Mouse (Mus musculus): Measurements from ENCODE around the gene Ror1. TPM values are rescaled to one million over a fixed set of nuclear protein-coding genes. Genes with fewer than 3 reads are reported as not detected.
A peak's percentile ranks its signal among the peaks of the same experiment; 100 is the strongest.

Gene Ror1
- polyA plus RNA-seq, 1 experiment from 2014 or later = 2.5 TPM

- Histone ChIP-seq H3K9ac (ENCODE audit: low read depth, low read length) (no peak overlapping the region), H3K27ac (ENCODE audit: low read depth, low read length) (no peak overlapping the region), H3K9me3 (ENCODE audit: control insufficient read depth) (no peaks in the 10 kb centered on the region), H3K27me3 (replicated peaks; ENCODE audit: control insufficient read depth, insufficient read depth, low read length) (no peaks in the 10 kb centered on the region), H3K4me1 (replicated peaks; ENCODE audit: control insufficient read depth, insufficient read depth, low read length) (no peaks in the 10 kb centered on the region), H3K4me3 (ENCODE audit: low read depth, low read length) (no peak overlapping the region), H3K36me3 (ENCODE audit: control insufficient read depth, insufficient read depth) (no peaks in the 10 kb centered on the region), H3K4me2 (replicated peaks; ENCODE audit: low read depth) (no peak overlapping the region)
- ATAC-seq = no peak
- WGBS = 71% methylated on average over 12 of the region's 12 CpGs
- TF ChIP-seq CTCF (IDR thresholded peaks at IDR 0.05; ENCODE audit: low read depth) = no peak
These were observed 297.9 kb downstream of the Ror1 start for GRCm38 (mm10) chr4:100393374-100394061.

GRCm38 (mm10) chr4:100395407-100395806 lies 299.8 kb downstream of the Ror1 start:
- H3K9ac ChIP-seq (ENCODE audit: low read depth, low read length) = no peak overlapping the region
- no peak overlapping the region for H3K27ac ChIP-seq (ENCODE audit: low read depth, low read length)
- WGBS = 93% methylated on average over 4 of the region's 4 CpGs
- no peak overlapping the region for H3K4me3 ChIP-seq (ENCODE audit: low read depth, low read length)
- ATAC-seq = no peak
- H3K9me3 ChIP-seq (ENCODE audit: control insufficient read depth) = no peaks in the 10 kb centered on the region
- TF ChIP-seq CTCF (IDR thresholded peaks at IDR 0.05; ENCODE audit: low read depth) = no peak
- H3K36me3 ChIP-seq (ENCODE audit: control insufficient read depth, insufficient read depth) = no peaks in the 10 kb centered on the region
- no peaks in the 10 kb centered on the region for H3K4me1 ChIP-seq (replicated peaks; ENCODE audit: control insufficient read depth, insufficient read depth, low read length)
- H3K4me2 ChIP-seq (replicated peaks; ENCODE audit: low read depth) = no peak overlapping the region
- H3K27me3 ChIP-seq (replicated peaks; ENCODE audit: control insufficient read depth, insufficient read depth, low read length) = no peaks in the 10 kb centered on the region

GRCm38 (mm10) chr4:100398079-100398478 lies 302.5 kb downstream of the Ror1 start:
- no peaks in the 10 kb centered on the region for H3K27me3 ChIP-seq (replicated peaks; ENCODE audit: control insufficient read depth, insufficient read depth, low read length)
- no peak overlapping the region for H3K27ac ChIP-seq (ENCODE audit: low read depth, low read length)
- H3K9ac ChIP-seq (ENCODE audit: low read depth, low read length) = no peak overlapping the region
- no peak overlapping the region for H3K4me3 ChIP-seq (ENCODE audit: low read depth, low read length)
- WGBS = 44% methylated on average over 3 of the region's 3 CpGs
- H3K4me1 ChIP-seq (replicated peaks; ENCODE audit: control insufficient read depth, insufficient read depth, low read length) = no peaks in the 10 kb centered on the region; the same call in 1 of the 2 replicates
- ATAC-seq = no peak
- no peaks in the 10 kb centered on the region for H3K36me3 ChIP-seq (ENCODE audit: control insufficient read depth, insufficient read depth)
- no peak for TF ChIP-seq CTCF (IDR thresholded peaks at IDR 0.05; ENCODE audit: low read depth)
- H3K4me2 ChIP-seq (replicated peaks; ENCODE audit: low read depth) = no peak overlapping the region
- no peaks in the 10 kb centered on the region for H3K9me3 ChIP-seq (ENCODE audit: control insufficient read depth)

- 53% methylated on average over 3 of the region's 3 CpGs for WGBS
- Histone ChIP-seq H3K9me3 (ENCODE audit: control insufficient read depth) (no peaks in the 10 kb centered on the region), H3K27me3 (replicated peaks; ENCODE audit: control insufficient read depth, insufficient read depth, low read length) (no peaks in the 10 kb centered on the region), H3K27ac (ENCODE audit: low read depth, low read length) (no peak overlapping the region), H3K9ac (ENCODE audit: low read depth, low read length) (no peak overlapping the region), H3K4me2 (replicated peaks; ENCODE audit: low read depth) (no peak overlapping the region), H3K36me3 (ENCODE audit: control insufficient read depth, insufficient read depth) (no peaks in the 10 kb centered on the region), H3K4me1 (replicated peaks; ENCODE audit: control insufficient read depth, insufficient read depth, low read length) (no peaks in the 10 kb centered on the region; the same call in 1 of the 2 replicates), H3K4me3 (ENCODE audit: low read depth, low read length) (no peak overlapping the region)
- no peak for TF ChIP-seq CTCF (IDR thresholded peaks at IDR 0.05; ENCODE audit: low read depth)
- ATAC-seq = no peak
These were observed 305.5 kb downstream of the Ror1 start for GRCm38 (mm10) chr4:100401078-100401477.

- no peaks in the 10 kb centered on the region for H3K36me3 ChIP-seq (ENCODE audit: control insufficient read depth, insufficient read depth)
- H3K27ac ChIP-seq (ENCODE audit: low read depth, low read length) = no peak overlapping the region
- no peak for ATAC-seq
- no peaks in the 10 kb centered on the region for H3K9me3 ChIP-seq (ENCODE audit: control insufficient read depth)
- H3K4me2 ChIP-seq (replicated peaks; ENCODE audit: low read depth) = no peak overlapping the region
- H3K4me3 ChIP-seq (ENCODE audit: low read depth, low read length) = no peak overlapping the region
- no peaks in the 10 kb centered on the region for H3K27me3 ChIP-seq (replicated peaks; ENCODE audit: control insufficient read depth, insufficient read depth, low read length)
- 71% methylated on average over 14 of the region's 14 CpGs for WGBS
- H3K9ac ChIP-seq (ENCODE audit: low read depth, low read length) = no peak overlapping the region
- no peaks in the 10 kb centered on the region; the same call in 1 of the 2 replicates for H3K4me1 ChIP-seq (replicated peaks; ENCODE audit: control insufficient read depth, insufficient read depth, low read length)
- no peak for TF ChIP-seq CTCF (IDR thresholded peaks at IDR 0.05; ENCODE audit: low read depth)
These were observed 306.2 kb downstream of the Ror1 start for GRCm38 (mm10) chr4:100401581-100402470.

- Histone ChIP-seq H3K4me1 (replicated peaks; ENCODE audit: control insufficient read depth, insufficient read depth, low read length) (no peaks in the 10 kb centered on the region), H3K27me3 (replicated peaks; ENCODE audit: control insufficient read depth, insufficient read depth, low read length) (no peaks in the 10 kb centered on the region), H3K27ac (ENCODE audit: low read depth, low read length) (no peak overlapping the region), H3K4me3 (ENCODE audit: low read depth, low read length) (no peak overlapping the region), H3K9ac (ENCODE audit: low read depth, low read length) (no peak overlapping the region), H3K36me3 (ENCODE audit: control insufficient read depth, insufficient read depth) (no peaks in the 10 kb centered on the region), H3K4me2 (replicated peaks; ENCODE audit: low read depth) (no peak overlapping the region), H3K9me3 (ENCODE audit: control insufficient read depth) (no peaks in the 10 kb centered on the region)
- no peak for ATAC-seq
- peak; percentile 82 for TF ChIP-seq CTCF (IDR thresholded peaks at IDR 0.05; ENCODE audit: low read depth)
- WGBS = 32% methylated on average over 9 of the region's 9 CpGs
These were observed 311.8 kb downstream of the Ror1 start for GRCm38 (mm10) chr4:100407261-100407874.

Data from intestine, postnatal 0 days (tissue).